Mouse (Mus musculus): Measurements from ENCODE around the gene Tbk1.

- no peak for TF ChIP-seq CTCF (IDR thresholded peaks at IDR 0.05)
- TF ChIP-seq POLR2A (IDR thresholded peaks at IDR 0.05; ENCODE audit: insufficient read depth, low read depth, low read length): no peak
These were observed 58.1 kb downstream of the Tbk1 start for GRCm38 (mm10) chr10:121528470-121528869.

Measured in heart, adult 2 months (tissue).